Mouse (Mus musculus) embryonic facial prominence, embryonic 12.5 days (tissue): Measurements from ENCODE around the gene Gprc5b. TPM values are rescaled to one million over a fixed set of nuclear protein-coding genes. Genes with fewer than 3 reads are reported as not detected.
A peak's percentile ranks its signal among the peaks of the same experiment; 100 is the strongest.

ENCODE experiments used
- ATAC-seq: fragments of 200-750 bp; cut with Nextera tagmentation; 2 replicates; pipeline ENCODE4 v1.8.0; 2017; ENCODE audit not compliant: insufficient number of reproducible peaks, insufficient read depth, low FRiP score, low TSS enrichment
- H3K27ac ChIP-seq: fragments of 300-500 bp; sonication (generic); 2 replicates; pipeline ENCODE4 v1.5.1; 2016; ENCODE audit warnings: mild to moderate bottlenecking
- H3K27me3 ChIP-seq: fragments of 300-500 bp; sonication (generic); 2 replicates; pipeline ENCODE4 v1.6.1; 2016; ENCODE audit warnings: mild to moderate bottlenecking, moderate library complexity
- H3K36me3 ChIP-seq: fragments of 300-500 bp; sonication (generic); 2 replicates; pipeline ENCODE4 v1.6.1; 2016; ENCODE audit warnings: mild to moderate bottlenecking
- H3K4me1 ChIP-seq: fragments of 300-500 bp; sonication (generic); 2 replicates; pipeline ENCODE4 v1.6.1; 2016
- H3K4me2 ChIP-seq: fragments of 300-500 bp; sonication (generic); replicated peaks from 2 replicates; pipeline ENCODE4 v1.6.1; 2016; ENCODE audit warnings: mild to moderate bottlenecking, moderate library complexity
- H3K4me3 ChIP-seq: fragments of 300-500 bp; sonication (generic); 2 replicates; pipeline ENCODE4 v1.5.1; 2016; ENCODE audit warnings: mild to moderate bottlenecking
- H3K9ac ChIP-seq: fragments of 300-500 bp; sonication (generic); 2 replicates; pipeline ENCODE4 v1.6.1; 2016; ENCODE audit warnings: mild to moderate bottlenecking, moderate library complexity
- H3K9me3 ChIP-seq: fragments of 300-500 bp; sonication (generic); 2 replicates; pipeline ENCODE4 v1.6.1; 2016; ENCODE audit warnings: mild to moderate bottlenecking, moderate library complexity
- WGBS: fragments of 180-500 bp; shearing (Covaris S2); methylation state at CpG from one replicate; pipeline ENCODE4 v1.1.7; 2016; 5-methylcytosine and 5-hydroxymethylcytosine counted together
- polyA plus RNA-seq: library from polyadenylated mRNA; unstranded; fragments of >200 nt; fragmentation: Nextera tagmentation; extraction: Ambion mirVana; gene quantifications from 2 replicates; pipeline ENCODE4 v1.2.1, GENCODE M21; 2016

The Gprc5b gene
- polyA plus RNA-seq, 1 experiment from 2014 or later, result 10.5 TPM

DNA sequence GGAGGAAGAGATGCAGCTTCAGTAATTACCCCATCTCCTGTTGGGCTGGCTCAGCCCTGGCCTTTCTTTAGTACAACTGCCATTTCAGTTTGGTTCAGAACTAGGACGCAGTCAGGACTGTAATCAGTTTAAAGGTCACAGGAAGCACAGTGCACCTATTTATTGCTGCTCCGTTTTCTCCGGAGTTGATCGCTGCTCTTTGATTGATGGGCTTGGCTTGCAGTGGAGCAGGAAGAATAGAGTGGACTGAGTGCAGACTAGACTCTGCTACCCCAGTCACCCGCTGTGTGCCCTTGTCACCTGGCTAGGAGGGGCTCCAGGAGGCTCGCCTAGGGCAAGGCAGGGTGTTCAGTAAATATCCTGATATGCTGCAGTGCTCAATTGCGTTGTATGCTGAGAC lies 51.8 kb downstream of the Gprc5b start:
- no peak overlapping the region for H3K9ac ChIP-seq
- 37% methylated on average over 7 of the region's 7 CpGs for WGBS
- no peak overlapping the region for H3K27ac ChIP-seq
- H3K4me2 ChIP-seq, result no peak overlapping the region
- H3K36me3 ChIP-seq, result no peaks in the 10 kb centered on the region
- H3K4me1 ChIP-seq, result no peaks in the 10 kb centered on the region; the same call in 1 of the 2 replicates
- H3K9me3 ChIP-seq, result no peaks in the 10 kb centered on the region
- H3K4me3 ChIP-seq, result no peak overlapping the region
- ATAC-seq, result no peak
- no peaks in the 10 kb centered on the region for H3K27me3 ChIP-seq

DNA sequence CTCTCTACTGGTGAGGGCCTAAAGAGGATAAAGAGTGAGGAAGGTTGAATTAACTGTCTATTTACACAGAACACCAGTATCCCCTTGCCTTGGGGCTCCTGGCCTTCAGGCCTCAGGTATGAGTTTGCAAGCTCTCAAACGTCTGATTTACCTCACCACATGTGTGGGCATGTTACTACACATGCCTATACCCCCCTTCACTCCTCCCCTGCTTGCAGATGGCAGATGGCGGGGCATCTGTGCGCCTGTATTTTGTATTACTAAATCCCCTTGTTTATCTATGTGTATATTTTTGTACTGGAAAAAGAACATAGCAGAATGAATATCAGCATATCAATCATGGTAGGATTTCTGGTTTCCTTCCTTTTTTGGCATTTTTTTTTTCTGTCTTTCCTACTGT lies 52.7 kb downstream of the Gprc5b start:
- Histone ChIP-seq H3K9ac (no peak overlapping the region), H3K4me1 (no peaks in the 10 kb centered on the region; the same call in 1 of the 2 replicates), H3K27me3 (no peaks in the 10 kb centered on the region), H3K4me2 (no peak overlapping the region), H3K36me3 (no peaks in the 10 kb centered on the region), H3K4me3 (no peak overlapping the region), H3K9me3 (no peaks in the 10 kb centered on the region), H3K27ac (no peak overlapping the region)
- WGBS, result 62% methylated on average over 3 of the region's 3 CpGs
- no peak for ATAC-seq

DNA sequence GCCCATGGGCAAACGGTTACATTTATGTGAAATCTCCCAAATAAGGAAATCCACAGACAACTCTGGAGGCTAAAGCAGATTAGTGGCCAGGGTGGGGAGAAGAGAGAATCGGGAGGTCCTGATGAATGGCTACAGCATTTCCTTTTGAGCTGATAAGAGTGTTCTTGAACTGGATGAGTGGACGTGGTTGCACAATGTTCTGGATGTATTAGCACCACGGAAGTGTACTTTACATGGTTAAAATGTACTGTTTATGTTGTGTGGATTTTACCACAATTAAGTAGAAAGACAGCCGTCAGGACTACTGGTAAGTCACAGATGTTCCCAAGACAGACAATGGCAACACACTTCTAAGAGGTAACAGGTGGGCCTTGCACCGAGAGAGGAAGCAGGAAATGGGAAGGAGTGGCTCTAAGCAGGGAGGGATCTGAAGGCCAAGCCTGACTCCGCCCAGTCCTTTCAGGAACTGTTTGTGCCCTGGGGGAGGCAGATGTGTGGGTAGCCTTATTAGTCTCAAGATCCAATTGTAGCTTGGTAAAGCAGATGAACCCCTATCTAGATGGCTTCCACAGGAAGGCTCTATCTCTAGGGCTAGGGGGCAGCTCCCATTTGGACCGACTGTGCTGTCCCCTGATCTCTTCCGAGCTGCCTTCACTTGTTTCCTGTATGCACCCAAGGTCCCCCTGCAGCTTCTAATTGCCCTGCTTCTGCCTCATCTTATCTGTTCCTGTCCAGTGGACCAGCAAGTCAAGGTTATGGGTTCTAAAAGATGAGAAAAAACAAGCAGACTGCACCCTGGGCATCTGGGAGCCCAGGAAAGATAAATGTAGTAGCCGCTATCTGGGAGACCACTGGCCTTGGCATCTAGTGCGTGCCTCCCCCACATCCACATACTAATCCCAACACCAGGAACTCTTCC lies 57.3 kb downstream of the Gprc5b start:
- H3K27ac ChIP-seq, result no peak overlapping the region
- no peak overlapping the region for H3K9ac ChIP-seq
- no peaks in the 10 kb centered on the region for H3K4me1 ChIP-seq
- H3K4me3 ChIP-seq, result no peak overlapping the region
- ATAC-seq, result no peak
- no peaks in the 10 kb centered on the region for H3K36me3 ChIP-seq
- 69% methylated on average over 11 of the region's 11 CpGs for WGBS
- H3K4me2 ChIP-seq, result no peak overlapping the region
- no peaks in the 10 kb centered on the region for H3K27me3 ChIP-seq
- no peaks in the 10 kb centered on the region for H3K9me3 ChIP-seq

DNA sequence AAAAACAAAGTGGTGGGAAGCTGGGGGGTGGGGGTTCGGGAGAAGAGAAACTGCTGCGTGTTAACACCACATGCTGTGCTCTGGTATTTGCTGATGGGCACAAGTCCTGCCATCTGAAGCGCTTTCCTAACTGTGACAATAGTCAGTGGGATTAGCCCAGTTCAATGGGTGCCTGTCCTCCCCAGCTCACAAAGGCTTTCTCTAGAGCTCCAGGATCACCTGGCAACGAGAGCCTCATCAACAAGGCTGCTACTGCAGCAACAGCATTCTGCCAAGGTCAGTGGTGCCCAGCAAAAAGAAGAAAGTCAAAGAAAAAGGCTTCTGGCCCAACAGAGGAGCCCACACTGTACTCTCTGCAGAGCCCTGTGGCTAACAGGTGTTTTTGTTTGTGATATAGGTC lies 58.2 kb downstream of the Gprc5b start:
- ATAC-seq, result no peak
- 23% methylated on average over 4 of the region's 4 CpGs for WGBS
- Histone ChIP-seq H3K27me3 (no peaks in the 10 kb centered on the region), H3K4me1 (no peaks in the 10 kb centered on the region), H3K9me3 (no peaks in the 10 kb centered on the region), H3K4me3 (no peak overlapping the region), H3K36me3 (no peaks in the 10 kb centered on the region), H3K4me2 (no peak overlapping the region), H3K27ac (no peak overlapping the region), H3K9ac (no peak overlapping the region)

DNA sequence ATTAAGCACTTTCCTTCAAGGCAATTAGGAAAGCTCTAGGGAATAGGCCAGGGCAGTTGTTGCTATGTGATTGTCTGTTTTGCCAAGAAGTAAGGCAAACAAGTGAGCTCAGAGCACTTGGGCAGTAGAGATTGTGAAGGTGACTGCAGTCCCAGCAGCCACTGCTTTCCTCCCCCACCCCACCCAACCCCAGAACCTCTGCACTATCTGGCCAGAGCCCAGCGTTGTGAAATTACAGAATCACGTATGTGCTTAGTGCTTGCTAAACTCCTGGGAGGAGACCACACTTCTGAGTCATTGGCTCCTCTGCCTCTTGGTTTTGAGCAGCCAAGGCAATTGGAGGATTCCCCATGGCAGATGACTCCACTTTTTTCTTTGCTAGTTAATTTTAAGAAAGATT lies 59.7 kb downstream of the Gprc5b start:
- Histone ChIP-seq H3K9ac (no peak overlapping the region), H3K27ac (no peak overlapping the region), H3K4me2 (no peak overlapping the region), H3K27me3 (no peaks in the 10 kb centered on the region), H3K9me3 (no peaks in the 10 kb centered on the region), H3K4me1 (0 out of 2 replicates have a peak, but pooled peaks cover 1% of the 10 kb centered on the region), H3K4me3 (no peak overlapping the region), H3K36me3 (no peaks in the 10 kb centered on the region)
- no peak for ATAC-seq
- WGBS, result 79% methylated on average over 2 of the region's 2 CpGs

DNA sequence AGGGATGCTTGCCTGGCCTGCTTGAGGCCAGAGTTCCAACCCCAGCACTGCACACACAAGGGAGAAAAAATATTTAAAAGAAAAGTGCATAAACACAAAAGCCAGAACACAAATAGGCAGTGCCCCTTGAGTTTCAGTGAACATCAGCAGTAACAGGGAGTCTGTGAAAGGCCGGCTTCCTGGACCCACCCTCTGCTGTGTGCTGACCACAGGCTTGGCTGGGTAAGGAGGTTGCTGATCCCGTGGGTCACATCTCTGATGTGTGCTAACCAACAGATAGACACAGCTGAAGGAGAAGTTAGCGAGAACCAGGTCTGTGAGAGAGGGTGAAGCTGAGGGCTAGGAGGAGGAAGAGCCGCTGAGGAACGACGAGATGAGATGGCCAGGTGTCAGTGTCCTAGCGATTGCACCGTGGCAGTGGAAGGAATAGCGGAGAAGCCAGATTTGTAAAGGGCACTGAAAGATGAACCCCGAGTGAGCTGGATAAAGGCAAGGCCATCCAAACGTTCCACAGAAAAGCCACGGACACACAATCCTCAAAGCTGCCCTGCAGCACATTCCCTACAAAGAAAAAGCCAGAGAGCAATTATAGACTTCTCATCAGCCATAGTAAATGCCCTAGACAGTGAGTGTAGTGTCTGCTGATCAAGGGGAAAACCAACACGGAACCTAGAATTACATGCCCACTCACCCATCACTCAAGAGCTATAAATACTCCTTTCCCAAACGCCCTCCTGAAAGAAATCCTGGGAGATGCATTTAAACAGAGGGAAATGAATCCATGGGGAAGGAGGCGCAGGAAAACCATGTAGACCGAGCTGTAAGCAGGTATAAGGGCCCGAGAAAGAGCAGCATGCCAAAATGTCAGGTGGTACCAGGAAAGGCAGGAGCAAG lies 63.3 kb downstream of the Gprc5b start:
- Histone ChIP-seq H3K36me3 (no peaks in the 10 kb centered on the region), H3K27ac (no peak overlapping the region), H3K4me2 (no peak overlapping the region), H3K4me3 (no peak overlapping the region), H3K4me1 (peaks cover 14% of the 10 kb centered on the region), H3K27me3 (no peaks in the 10 kb centered on the region), H3K9ac (no peak overlapping the region), H3K9me3 (no peaks in the 10 kb centered on the region)
- WGBS, result 74% methylated on average over 17 of the region's 17 CpGs
- ATAC-seq, result no peak

DNA sequence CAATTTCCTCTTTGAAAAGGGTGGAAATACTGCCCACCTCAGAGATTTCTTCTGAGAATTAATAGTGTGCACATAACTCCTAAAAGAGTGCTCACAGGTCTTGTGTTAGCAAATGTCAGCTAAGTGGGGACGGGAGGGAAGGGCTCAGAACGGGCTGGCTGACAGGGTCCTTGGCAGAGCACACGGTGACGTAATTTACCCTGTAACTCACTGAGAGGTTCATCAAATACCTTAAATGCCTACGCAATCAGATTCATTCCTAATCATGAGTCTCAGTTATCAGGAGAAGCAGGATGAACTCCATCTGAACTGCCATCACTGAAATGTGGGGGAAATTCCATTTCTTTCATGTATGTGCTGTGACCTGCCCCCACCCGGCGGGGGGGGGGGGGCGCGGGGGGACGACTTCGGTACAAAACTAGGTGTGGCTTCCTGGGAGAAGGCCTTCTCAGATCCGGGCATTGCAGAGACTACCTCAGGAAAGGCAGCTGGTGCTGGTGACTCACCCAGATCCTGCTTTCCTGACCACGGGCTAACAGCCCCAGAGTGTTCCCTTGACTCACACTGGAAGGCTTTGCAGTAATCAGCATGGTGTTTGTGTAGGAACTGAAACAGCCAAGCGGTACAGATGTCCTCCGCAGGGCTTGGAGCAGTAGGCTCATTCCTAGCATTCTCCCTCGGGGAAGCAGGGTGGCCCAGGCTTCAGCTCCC lies 65.3 kb downstream of the Gprc5b start:
- Histone ChIP-seq H3K27me3 (no peaks in the 10 kb centered on the region), H3K9ac (no peak overlapping the region), H3K4me3 (no peak overlapping the region), H3K4me2 (no peak overlapping the region), H3K27ac (peak overlapping the region; percentile 58), H3K36me3 (no peaks in the 10 kb centered on the region), H3K4me1 (peaks cover 14% of the 10 kb centered on the region), H3K9me3 (no peaks in the 10 kb centered on the region)
- 30% methylated on average over 16 of the region's 16 CpGs for WGBS
- ATAC-seq, result 0 out of 2 replicates have a peak, but pooled peaks have one; percentile 22

DNA sequence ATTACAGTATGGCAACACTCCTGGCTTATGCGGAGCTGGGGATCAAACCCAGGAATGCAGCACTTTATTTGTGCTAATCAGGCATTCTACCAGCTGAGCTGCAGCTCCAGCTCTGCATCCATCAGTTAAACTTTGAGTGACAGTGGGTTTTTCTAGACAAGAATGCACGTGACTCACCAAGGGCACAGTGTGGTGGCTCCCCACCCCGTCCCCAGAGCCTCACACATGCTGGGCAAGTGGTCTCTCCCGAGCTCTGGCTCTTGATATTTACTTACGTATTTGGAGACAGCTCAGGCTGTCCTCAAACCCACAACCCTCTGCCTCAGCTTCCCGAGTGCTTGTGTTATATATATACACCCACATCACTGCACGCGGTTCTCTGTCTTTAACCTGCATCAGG lies 66.1 kb downstream of the Gprc5b start:
- Histone ChIP-seq H3K27ac (no peak overlapping the region), H3K4me3 (no peak overlapping the region), H3K4me1 (peaks cover 14% of the 10 kb centered on the region), H3K9me3 (no peaks in the 10 kb centered on the region), H3K27me3 (no peaks in the 10 kb centered on the region), H3K36me3 (no peaks in the 10 kb centered on the region), H3K4me2 (no peak overlapping the region), H3K9ac (no peak overlapping the region)
- 64% methylated on average over 8 of the region's 8 CpGs for WGBS
- ATAC-seq, result no peak

DNA sequence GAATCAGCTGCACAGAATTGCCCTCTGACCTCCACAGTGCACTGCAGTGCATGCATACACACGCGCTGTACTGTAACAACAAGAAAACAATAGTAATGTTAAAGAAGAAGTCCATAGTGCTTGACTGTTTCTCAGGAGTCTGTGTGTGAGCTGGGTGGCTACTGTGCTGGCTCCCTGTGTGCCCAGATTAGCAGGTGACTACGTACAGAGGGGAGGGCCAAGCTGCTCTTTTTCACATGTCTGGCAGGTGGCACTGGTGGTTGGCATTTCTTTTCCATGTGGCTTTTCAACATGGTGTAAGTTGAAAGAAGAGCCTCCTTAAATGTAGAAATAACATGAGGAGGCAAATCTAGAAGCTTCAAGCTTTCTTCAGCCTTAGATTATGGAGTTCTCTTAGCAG lies 66.7 kb downstream of the Gprc5b start:
- no peaks in the 10 kb centered on the region for H3K27me3 ChIP-seq
- H3K36me3 ChIP-seq, result no peaks in the 10 kb centered on the region
- no peak overlapping the region for H3K4me3 ChIP-seq
- no peak overlapping the region for H3K9ac ChIP-seq
- no peak overlapping the region for H3K4me2 ChIP-seq
- no peaks in the 10 kb centered on the region for H3K9me3 ChIP-seq
- 93% methylated on average over 3 of the region's 3 CpGs for WGBS
- H3K4me1 ChIP-seq, result peaks cover 14% of the 10 kb centered on the region
- no peak for ATAC-seq
- no peak overlapping the region for H3K27ac ChIP-seq

DNA sequence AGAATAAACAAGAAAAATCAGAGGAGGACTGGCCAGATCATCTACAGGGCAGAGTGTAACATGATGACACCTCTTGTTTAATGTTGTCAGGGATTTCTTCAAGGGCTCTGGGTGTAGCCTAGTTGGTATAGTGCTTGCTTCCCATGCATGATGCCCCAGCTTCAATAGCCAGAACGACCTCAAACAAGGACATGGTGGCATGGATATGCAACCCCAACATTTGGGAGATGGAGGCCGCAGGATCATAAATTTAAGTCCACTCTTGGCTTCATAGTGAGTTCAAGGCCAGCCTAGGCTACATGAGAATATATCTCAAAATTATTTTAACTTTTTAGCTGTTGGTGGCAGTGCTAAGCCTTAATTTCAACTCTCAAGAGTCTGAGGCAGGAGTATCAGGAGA lies 67.7 kb downstream of the Gprc5b start:
- no peak for ATAC-seq
- Histone ChIP-seq H3K36me3 (no peaks in the 10 kb centered on the region), H3K27ac (no peak overlapping the region), H3K4me3 (no peak overlapping the region), H3K9ac (no peak overlapping the region), H3K9me3 (no peaks in the 10 kb centered on the region), H3K27me3 (no peaks in the 10 kb centered on the region), H3K4me1 (peaks cover 14% of the 10 kb centered on the region), H3K4me2 (no peak overlapping the region)
- 93% methylated on average over 2 of the region's 2 CpGs for WGBS

DNA sequence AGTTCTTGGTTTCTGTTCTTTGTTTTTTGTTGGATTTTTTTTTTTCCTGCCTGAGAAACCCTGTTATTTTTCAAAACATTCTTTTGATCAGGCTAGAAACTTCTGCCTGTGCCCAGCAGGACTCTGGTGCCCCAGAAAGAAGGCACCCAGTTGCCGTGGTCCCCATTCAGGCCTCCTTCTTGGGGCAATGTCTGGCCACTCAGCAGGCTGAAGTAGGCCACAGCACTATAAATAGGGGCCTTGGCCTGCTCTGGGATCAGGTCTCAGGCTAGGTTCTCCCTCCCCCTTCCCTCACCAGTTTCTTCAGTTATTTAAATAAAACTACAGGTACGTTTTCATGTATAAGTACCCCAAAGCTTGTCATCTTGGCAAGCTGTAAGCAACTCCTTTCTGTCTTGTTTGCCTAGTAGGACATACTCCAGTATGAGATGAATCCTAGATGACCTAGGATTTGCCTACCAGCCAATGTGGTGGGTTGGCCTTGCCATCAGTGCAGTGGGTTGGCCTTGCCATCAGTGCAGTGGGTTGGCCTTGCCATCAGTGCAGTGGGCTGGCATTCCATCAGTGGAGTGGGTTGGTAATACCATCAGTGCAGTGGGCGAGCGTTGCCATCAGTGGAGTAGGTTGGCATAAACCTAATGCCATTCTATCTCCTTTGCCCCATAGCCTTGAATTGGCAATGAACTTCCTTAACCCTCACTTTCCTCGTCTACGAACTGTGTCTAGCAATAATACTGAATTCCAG lies 68.3 kb downstream of the Gprc5b start:
- Histone ChIP-seq H3K27ac (no peak overlapping the region), H3K36me3 (no peaks in the 10 kb centered on the region), H3K9me3 (no peaks in the 10 kb centered on the region), H3K27me3 (no peaks in the 10 kb centered on the region), H3K4me2 (no peak overlapping the region), H3K4me1 (peaks cover 14% of the 10 kb centered on the region), H3K9ac (no peak overlapping the region), H3K4me3 (no peak overlapping the region)
- no peak for ATAC-seq
- WGBS, result 83% methylated on average over 6 of the region's 6 CpGs
